Mouse (Mus musculus) lung, postnatal 10 days (tissue): Measurements from ENCODE around the gene Cyb561d2.
A peak's percentile ranks its signal among the peaks of the same experiment; 100 is the strongest.

Experiments
- DNase-seq: peaks from one replicate; pipeline ENCODE4 v3.0.0; 2021

The Cyb561d2 gene

GRCm38 (mm10) chr9:107549297-107550074, 7.5 kb upstream of the Cyb561d2 start:
- DNase-seq = no peak

GRCm38 (mm10) chr9:107548820-107549219, 6.8 kb upstream of the Cyb561d2 start:
- no peak for DNase-seq

- no peak for DNase-seq
These were observed 6.0 kb upstream of the Cyb561d2 start for GRCm38 (mm10) chr9:107547957-107548356.

GRCm38 (mm10) chr9:107547026-107547425, 5.0 kb upstream of the Cyb561d2 start, which contains the start of gene Zmynd10:
TSS of gene Zmynd10 (plus strand) at chr9:107547298.
- peak; percentile 95 for DNase-seq

- peak; percentile 88 for DNase-seq
These were observed 3.6 kb upstream of the Cyb561d2 start for GRCm38 (mm10) chr9:107545602-107546001.

- DNase-seq = no peak
These were observed 3.2 kb upstream of the Cyb561d2 start for GRCm38 (mm10) chr9:107545199-107545598.

GRCm38 (mm10) chr9:107544729-107545128, 2.7 kb upstream of the Cyb561d2 start:
- no peak for DNase-seq

GRCm38 (mm10) chr9:107544196-107544700, 2.3 kb upstream of the Cyb561d2 start:
- DNase-seq = no peak

- DNase-seq = no peak
These were observed 1.3 kb upstream of the Cyb561d2 start for GRCm38 (mm10) chr9:107543299-107543698.

- no peak for DNase-seq
These were observed 728 bp upstream of the Cyb561d2 start for GRCm38 (mm10) chr9:107542721-107543120.

GRCm38 (mm10) chr9:107542352-107542686, 326 bp upstream of the Cyb561d2 start:
- DNase-seq = no peak

GRCm38 (mm10) chr9:107541005-107541404, 988 bp downstream of the Cyb561d2 start:
- DNase-seq = no peak

GRCm38 (mm10) chr9:107540420-107540819, 1.6 kb downstream of the Cyb561d2 start:
- no peak for DNase-seq

- DNase-seq = no peak
These were observed 2.1 kb downstream of the Cyb561d2 start for GRCm38 (mm10) chr9:107539940-107540339.

GRCm38 (mm10) chr9:107538711-107539110, 3.3 kb downstream of the Cyb561d2 start:
- DNase-seq = no peak

GRCm38 (mm10) chr9:107538231-107538630, 3.8 kb downstream of the Cyb561d2 start:
- no peak for DNase-seq

- peak; percentile 48 for DNase-seq
These were observed 7.4 kb downstream of the Cyb561d2 start for GRCm38 (mm10) chr9:107534408-107535202.

GRCm38 (mm10) chr9:107533791-107534407, 8.1 kb downstream of the Cyb561d2 start, which contains the start of gene Tmem115:
TSS of gene Tmem115 (plus strand) at chr9:107533945.
- DNase-seq = peak; percentile 96

GRCm38 (mm10) chr9:107526198-107527026, 15.6 kb downstream of the Cyb561d2 start:
- DNase-seq = peak; percentile 80

- DNase-seq = no peak
These were observed 19.6 kb downstream of the Cyb561d2 start for GRCm38 (mm10) chr9:107522400-107522711.

- no peak for DNase-seq
These were observed 20.1 kb downstream of the Cyb561d2 start for GRCm38 (mm10) chr9:107521711-107522399.

GRCm38 (mm10) chr9:107521190-107521589, 20.8 kb downstream of the Cyb561d2 start:
- no peak for DNase-seq
